Mouse (Mus musculus) cerebellum, postnatal 25 days (tissue): ENCODE measurements around the gene Spx.
A peak's percentile ranks its signal among the peaks of the same experiment; 100 is the strongest.

ENCODE experiments used
- DNase-seq, 2 experiments: peaks; one replicate each; pipeline ENCODE4 v3.0.0; 2021; ENCODE audit warnings: mixed read lengths in 2 of 2

The Spx gene

GRCm38 (mm10) chr6:142412906-142413491 lies at the start of gene Spx:
Gene Spx (plus strand): TSS chr6:142413441.
- DNase-seq = no peak

GRCm38 (mm10) chr6:142365742-142366472 lies 47.3 kb upstream of the Spx start:
- DNase-seq = no peak

- DNase-seq = no peak
These were observed 46.7 kb upstream of the Spx start for GRCm38 (mm10) chr6:142366473-142367018.

GRCm38 (mm10) chr6:142367565-142367964 lies 45.7 kb upstream of the Spx start:
- DNase-seq = no peak

GRCm38 (mm10) chr6:142369568-142369967 lies 43.7 kb upstream of the Spx start:
- DNase-seq = no peak

- no peak for DNase-seq
These were observed 36.2 kb upstream of the Spx start for GRCm38 (mm10) chr6:142377081-142377480.

- no peak for DNase-seq
These were observed 34.5 kb upstream of the Spx start for GRCm38 (mm10) chr6:142378576-142379330.

GRCm38 (mm10) chr6:142379961-142380360 lies 33.3 kb upstream of the Spx start:
- no peak for DNase-seq

GRCm38 (mm10) chr6:142381615-142382014 lies 31.6 kb upstream of the Spx start:
- no peak for DNase-seq

- DNase-seq = no peak
These were observed 28.7 kb upstream of the Spx start for GRCm38 (mm10) chr6:142384521-142384920.

- no peak for DNase-seq
These were observed 26.8 kb upstream of the Spx start for GRCm38 (mm10) chr6:142386285-142387010.

- peak; percentile 99 for DNase-seq
These were observed 26.1 kb upstream of the Spx start, which contains the start of the genes Recql and Golt1b for GRCm38 (mm10) chr6:142387011-142387754. Gene Recql (minus strand): TSS chr6:142387087. Gene Golt1b (plus strand): TSS chr6:142387221.

GRCm38 (mm10) chr6:142387755-142388271 lies 25.4 kb upstream of the Spx start:
- DNase-seq = no peak

GRCm38 (mm10) chr6:142389101-142389500 lies 24.1 kb upstream of the Spx start:
- DNase-seq = no peak

- DNase-seq = no peak
These were observed 20.9 kb upstream of the Spx start for GRCm38 (mm10) chr6:142392312-142392711.

GRCm38 (mm10) chr6:142394669-142395068 lies 18.6 kb upstream of the Spx start:
- DNase-seq = peak; percentile 18 to 45

GRCm38 (mm10) chr6:142395756-142396155 lies 17.5 kb upstream of the Spx start:
- no peak for DNase-seq

- DNase-seq = no peak
These were observed 2.1 kb upstream of the Spx start for GRCm38 (mm10) chr6:142411140-142411539.

- no peak for DNase-seq
These were observed 604 bp downstream of the Spx start for GRCm38 (mm10) chr6:142413845-142414244.

- DNase-seq = no peak
These were observed 1.4 kb downstream of the Spx start for GRCm38 (mm10) chr6:142414597-142414996.

- DNase-seq = no peak
These were observed 11.7 kb downstream of the Spx start for GRCm38 (mm10) chr6:142424976-142425375.

- DNase-seq = no peak
These were observed 15.8 kb downstream of the Spx start for GRCm38 (mm10) chr6:142429072-142429471.
